Mouse (Mus musculus) embryonic facial prominence, embryonic 12.5 days (tissue): ENCODE data around the gene Mtmr14. TPM values are rescaled to one million over a fixed set of nuclear protein-coding genes. Genes with fewer than 3 reads are reported as not detected.

Source experiments
- ATAC-seq: fragments of 200-750 bp; cut with Nextera tagmentation; 2 replicates; pipeline ENCODE4 v1.8.0; 2017; ENCODE audit not compliant: insufficient number of reproducible peaks, insufficient read depth, low FRiP score, low TSS enrichment
- H3K27ac ChIP-seq: fragments of 300-500 bp; sonication (generic); 2 replicates; pipeline ENCODE4 v1.5.1; 2016; ENCODE audit warnings: mild to moderate bottlenecking
- H3K27me3 ChIP-seq: fragments of 300-500 bp; sonication (generic); 2 replicates; pipeline ENCODE4 v1.6.1; 2016; ENCODE audit warnings: mild to moderate bottlenecking, moderate library complexity
- H3K36me3 ChIP-seq: fragments of 300-500 bp; sonication (generic); 2 replicates; pipeline ENCODE4 v1.6.1; 2016; ENCODE audit warnings: mild to moderate bottlenecking
- H3K4me1 ChIP-seq: fragments of 300-500 bp; sonication (generic); 2 replicates; pipeline ENCODE4 v1.6.1; 2016
- H3K4me2 ChIP-seq: fragments of 300-500 bp; sonication (generic); replicated peaks from 2 replicates; pipeline ENCODE4 v1.6.1; 2016; ENCODE audit warnings: mild to moderate bottlenecking, moderate library complexity
- H3K4me3 ChIP-seq: fragments of 300-500 bp; sonication (generic); 2 replicates; pipeline ENCODE4 v1.5.1; 2016; ENCODE audit warnings: mild to moderate bottlenecking
- H3K9ac ChIP-seq: fragments of 300-500 bp; sonication (generic); 2 replicates; pipeline ENCODE4 v1.6.1; 2016; ENCODE audit warnings: mild to moderate bottlenecking, moderate library complexity
- H3K9me3 ChIP-seq: fragments of 300-500 bp; sonication (generic); 2 replicates; pipeline ENCODE4 v1.6.1; 2016; ENCODE audit warnings: mild to moderate bottlenecking, moderate library complexity
- WGBS: fragments of 180-500 bp; shearing (Covaris S2); methylation state at CpG from one replicate; pipeline ENCODE4 v1.1.7; 2016; 5-methylcytosine and 5-hydroxymethylcytosine counted together
- polyA plus RNA-seq: library from polyadenylated mRNA; unstranded; fragments of >200 nt; fragmentation: Nextera tagmentation; extraction: Ambion mirVana; gene quantifications from 2 replicates; pipeline ENCODE4 v1.2.1, GENCODE M21; 2016

The Mtmr14 gene
- polyA plus RNA-seq, 1 experiment from 2014 or later: 47.7 TPM

GRCm38 (mm10) chr6:113302258-113302657 is 64.6 kb downstream of the Mtmr14 start:
- H3K4me1 ChIP-seq: peaks cover 8% of the 10 kb centered on the region; the same call in 1 of the 2 replicates
- 27% methylated on average over 3 of the region's 3 CpGs for WGBS
- no peaks in the 10 kb centered on the region for H3K36me3 ChIP-seq
- ATAC-seq: no peak
- H3K4me3 ChIP-seq: no peak overlapping the region
- H3K4me2 ChIP-seq: no peak overlapping the region
- 0 out of 2 replicates have a peak, but pooled peaks cover 3% of the 10 kb centered on the region for H3K27me3 ChIP-seq
- no peak overlapping the region for H3K27ac ChIP-seq
- no peak overlapping the region for H3K9ac ChIP-seq
- no peaks in the 10 kb centered on the region for H3K9me3 ChIP-seq

- H3K4me1 ChIP-seq: peaks cover 16% of the 10 kb centered on the region
- H3K36me3 ChIP-seq: peaks cover 16% of the 10 kb centered on the region
- ATAC-seq: peak; percentile 99
- WGBS: under 1% methylated on average over 44 of the region's 50 CpGs
- H3K4me3 ChIP-seq: peak overlapping the region; percentile 99
- H3K9me3 ChIP-seq: no peaks in the 10 kb centered on the region
- peak overlapping the region; percentile 96 for H3K27ac ChIP-seq
- H3K9ac ChIP-seq: peak overlapping the region; percentile 98
- 0 out of 2 replicates have a peak, but pooled peaks cover 3% of the 10 kb centered on the region for H3K27me3 ChIP-seq
- peak overlapping the region; percentile 95 for H3K4me2 ChIP-seq
Observed at GRCm38 (mm10) chr6:113306322-113306985, 68.8 kb downstream of the Mtmr14 start.

GRCm38 (mm10) chr6:113306986-113307349 is 69.3 kb downstream of the Mtmr14 start, which contains the start of gene Brpf1:
Brpf1 (plus strand) TSS chr6:113307137.
- peak; percentile 45 for ATAC-seq
- Histone ChIP-seq H3K9me3 (no peaks in the 10 kb centered on the region), H3K27ac (peak within 1 kb of the TSS; percentile 96), H3K4me3 (peak within 1 kb of the TSS; percentile 99), H3K36me3 (peaks cover 18% of the 10 kb centered on the region), H3K4me1 (peaks cover 16% of the 10 kb centered on the region), H3K9ac (peak within 1 kb of the TSS; percentile 98), H3K4me2 (peak within 1 kb of the TSS; percentile 95), H3K27me3 (0 out of 2 replicates have a peak, but pooled peaks cover 3% of the 10 kb centered on the region)
- WGBS: under 1% methylated on average over 32 of the region's 32 CpGs

GRCm38 (mm10) chr6:113307481-113308121 is 70.0 kb downstream of the Mtmr14 start:
- H3K4me3 ChIP-seq: peak overlapping the region; percentile 99
- WGBS: under 1% methylated on average over 34 of the region's 34 CpGs
- H3K9me3 ChIP-seq: no peaks in the 10 kb centered on the region
- H3K27ac ChIP-seq: peak overlapping the region; percentile 96
- H3K9ac ChIP-seq: peak overlapping the region; percentile 98
- ATAC-seq: no peak
- peaks cover 16% of the 10 kb centered on the region for H3K4me1 ChIP-seq
- peak overlapping the region; percentile 95 for H3K4me2 ChIP-seq
- H3K27me3 ChIP-seq: 0 out of 2 replicates have a peak, but pooled peaks cover 3% of the 10 kb centered on the region
- peaks cover 18% of the 10 kb centered on the region for H3K36me3 ChIP-seq

- no peak for ATAC-seq
Observed at GRCm38 (mm10) chr6:113308141-113308540, 70.5 kb downstream of the Mtmr14 start.

GRCm38 (mm10) chr6:113315972-113316371 is 78.3 kb downstream of the Mtmr14 start:
- Histone ChIP-seq H3K4me2 (no peak overlapping the region), H3K4me1 (no peaks in the 10 kb centered on the region), H3K9ac (no peak overlapping the region), H3K27ac (no peak overlapping the region), H3K9me3 (no peaks in the 10 kb centered on the region), H3K27me3 (no peaks in the 10 kb centered on the region), H3K4me3 (no peak overlapping the region), H3K36me3 (peaks cover 88% of the 10 kb centered on the region)
- ATAC-seq: no peak
- WGBS: 94% methylated on average over 3 of the region's 3 CpGs

More at GRCm38 (mm10) chr6:113308141-113308540, 70.5 kb downstream of the Mtmr14 start:
- Histone ChIP-seq H3K9me3 (no peaks in the 10 kb centered on the region), H3K9ac (peak overlapping the region; percentile 98), H3K27ac (no peak overlapping the region), H3K4me1 (peaks cover 16% of the 10 kb centered on the region), H3K4me3 (peak overlapping the region; percentile 99), H3K36me3 (peaks cover 23% of the 10 kb centered on the region), H3K4me2 (peak overlapping the region; percentile 95), H3K27me3 (0 out of 2 replicates have a peak, but pooled peaks cover 3% of the 10 kb centered on the region)
- WGBS: 34% methylated on average over 5 of the region's 5 CpGs

GRCm38 (mm10) chr6:113326533-113327315 is 89.1 kb downstream of the Mtmr14 start, which contains the start of gene Ogg1:
Ogg1 (plus strand) TSS chr6:113326972.
- Histone ChIP-seq H3K4me2 (peak within 1 kb of the TSS; percentile 76), H3K4me1 (0 out of 2 replicates have a peak, but pooled peaks cover 12% of the 10 kb centered on the region), H3K9me3 (no peaks in the 10 kb centered on the region), H3K36me3 (peaks cover 49% of the 10 kb centered on the region), H3K27me3 (no peaks in the 10 kb centered on the region), H3K9ac (peak within 1 kb of the TSS; percentile 64), H3K27ac (peak within 1 kb of the TSS; percentile 92), H3K4me3 (peak within 1 kb of the TSS; percentile 58)
- WGBS: under 1% methylated on average over 52 of the region's 52 CpGs
- ATAC-seq: peak; percentile 98

- no peak overlapping the region for H3K4me3 ChIP-seq
Observed at GRCm38 (mm10) chr6:113329396-113329795, 91.8 kb downstream of the Mtmr14 start.

GRCm38 (mm10) chr6:113330547-113330946 is 92.9 kb downstream of the Mtmr14 start:
- Histone ChIP-seq H3K4me1 (0 out of 2 replicates have a peak, but pooled peaks cover 8% of the 10 kb centered on the region), H3K4me3 (no peak overlapping the region), H3K27ac (no peak overlapping the region), H3K36me3 (peaks cover 45% of the 10 kb centered on the region), H3K9ac (no peak overlapping the region), H3K27me3 (no peaks in the 10 kb centered on the region), H3K9me3 (no peaks in the 10 kb centered on the region), H3K4me2 (no peak overlapping the region)
- 40% methylated on average over 2 of the region's 2 CpGs for WGBS
- ATAC-seq: no peak

More at GRCm38 (mm10) chr6:113329396-113329795, 91.8 kb downstream of the Mtmr14 start:
- 88% methylated on average over 1 of the region's 1 CpGs for WGBS
- ATAC-seq: no peak
- H3K27ac ChIP-seq: no peak overlapping the region
- peaks cover 44% of the 10 kb centered on the region for H3K36me3 ChIP-seq
- no peak overlapping the region for H3K9ac ChIP-seq
- no peaks in the 10 kb centered on the region for H3K27me3 ChIP-seq
- no peak overlapping the region for H3K4me2 ChIP-seq
- no peaks in the 10 kb centered on the region for H3K9me3 ChIP-seq
- H3K4me1 ChIP-seq: 0 out of 2 replicates have a peak, but pooled peaks cover 12% of the 10 kb centered on the region
